Mouse (Mus musculus): ENCODE measurements around the gene Adgra3. TPM values are rescaled to one million over a fixed set of nuclear protein-coding genes. Genes with fewer than 3 reads are reported as not detected.
A peak's percentile ranks its signal among the peaks of the same experiment; 100 is the strongest.

The Adgra3 gene
- total RNA-seq (2021) = 10 to 100 TPM; 22.8 to 27.3 TPM
- long read RNA-seq, experiment 1, full-length matches to known transcripts = 50 of 61 reads
- long read RNA-seq, experiment 1, partial matches to known transcripts = 4 of 61 reads
- long read RNA-seq, experiment 1, other reads (novel, unspliced or antisense) = 7 of 61 reads
- long read RNA-seq, experiment 2, full-length matches to known transcripts = 32 of 39 reads
- long read RNA-seq, experiment 2, partial matches to known transcripts = 3 of 39 reads
- long read RNA-seq, experiment 2, other reads (novel, unspliced or antisense) = 4 of 39 reads

DNA sequence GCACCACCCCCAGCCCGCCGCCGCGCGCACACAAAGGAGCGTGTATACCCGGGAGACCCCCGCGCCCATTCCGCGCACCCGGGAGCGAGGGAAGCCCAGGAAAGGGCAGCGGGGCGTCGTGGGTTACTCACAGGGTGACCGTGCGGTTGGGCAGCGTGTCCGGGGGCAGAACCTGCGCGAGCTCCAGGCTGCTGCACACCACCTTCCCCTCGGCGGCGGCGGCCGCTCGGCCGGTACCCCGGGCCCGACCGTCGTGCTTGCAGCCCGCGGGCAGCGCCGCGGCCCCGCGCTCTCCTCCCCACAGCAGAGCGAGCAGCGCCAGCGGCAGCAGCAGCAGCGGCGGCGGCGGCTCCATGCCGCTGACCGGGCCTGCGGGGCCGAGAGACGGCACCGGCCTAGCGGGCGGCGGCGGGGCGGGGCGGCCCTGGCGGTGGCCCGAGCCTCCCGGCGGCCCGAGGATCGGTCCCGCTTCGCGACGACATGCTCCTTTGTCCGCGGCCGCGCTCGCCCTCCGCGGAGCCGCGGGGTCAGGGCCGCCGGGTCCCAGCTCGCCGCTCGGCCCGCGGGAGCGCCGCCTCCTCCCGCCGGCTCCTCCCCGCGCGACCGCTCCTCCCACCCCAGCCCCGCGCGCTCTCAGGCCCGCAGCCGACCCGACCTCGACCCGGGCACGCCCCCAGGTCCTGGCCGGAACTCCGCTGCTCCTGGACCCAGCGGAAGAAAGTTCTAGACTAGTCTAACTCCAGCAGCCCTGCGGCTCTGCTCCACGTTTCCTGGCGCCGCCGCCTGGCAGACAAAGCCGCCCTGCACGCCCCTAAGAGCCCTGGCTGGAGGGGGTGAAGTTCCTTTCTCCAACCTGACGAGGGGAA is at the start of gene Adgra3:
TSS of gene Adgra3 (minus strand) at position 586 of the 866 bp plus-strand sequence.
- peak within 1 kb of the TSS; percentile 71 for H3K4me3 ChIP-seq
- peak; percentile 48 to 55 for DNase-seq (ENCODE audit: extremely low spot score in 1 of 2, low spot score in 2 of 2)
- H3K27ac ChIP-seq = peak within 1 kb of the TSS; percentile 44; the same call in 1 of the 2 replicates
- TF ChIP-seq CTCF (IDR thresholded peaks at IDR 0.05) = no peak; the same call in 1 of the 2 replicates
- intact Hi-C loops (cut with DNase I) = loop anchor here (5.0 kb wide), 1 partner anchor 159 kb away; no protein-coding TSS in a partner anchor

DNA sequence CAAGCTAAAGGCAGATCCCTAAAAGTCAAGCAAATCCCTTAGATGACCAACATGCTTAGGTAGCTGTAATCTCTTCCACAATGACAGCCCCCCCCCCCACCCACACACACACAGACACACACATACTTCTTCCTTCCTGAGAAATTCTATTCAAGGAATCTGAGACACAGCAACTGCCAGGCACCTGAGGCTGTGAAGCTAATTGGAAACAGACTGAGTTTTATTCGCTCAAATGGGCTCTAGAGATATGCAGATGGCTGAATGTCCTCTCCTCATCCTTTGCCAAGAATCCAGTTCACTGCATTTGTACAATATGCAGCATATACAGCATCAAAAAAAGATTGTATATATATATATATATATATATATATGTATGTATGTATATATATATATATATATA is 24.6 kb upstream of the Adgra3 start:
- no peak for TF ChIP-seq CTCF (IDR thresholded peaks at IDR 0.05)
- intact Hi-C loops (cut with DNase I) = no loop called here

DNA sequence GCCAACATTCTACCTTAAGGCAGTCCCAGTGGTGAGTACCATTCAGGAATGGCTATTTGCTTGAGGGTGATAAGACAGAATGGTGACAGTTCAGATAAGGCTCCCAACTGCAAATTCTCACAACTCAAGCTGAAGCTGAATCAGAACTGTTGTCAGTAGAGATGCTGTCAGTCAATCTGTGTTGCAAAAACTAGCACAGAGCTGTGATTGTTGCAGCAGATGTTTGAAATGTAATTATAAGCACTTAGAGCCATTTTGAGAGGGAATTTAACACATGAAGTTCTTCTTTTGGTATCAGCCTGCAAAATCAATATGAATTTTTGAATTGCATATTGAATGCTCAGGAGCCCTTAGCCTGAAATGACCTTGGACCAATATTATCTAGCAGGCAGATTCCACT is 15.4 kb upstream of the Adgra3 start:
- intact Hi-C loops (cut with DNase I) = no loop called here
- H3K27ac ChIP-seq = no peak overlapping the region
- DNase-seq (ENCODE audit: extremely low spot score in 1 of 2, low spot score in 2 of 2) = no peak
- no peak for TF ChIP-seq CTCF (IDR thresholded peaks at IDR 0.05)
- no peak overlapping the region for H3K4me3 ChIP-seq

More for the DNA sequence above, 24.6 kb upstream of the Adgra3 start:
- DNase-seq (ENCODE audit: extremely low spot score in 1 of 2, low spot score in 2 of 2) = no peak
- H3K4me3 ChIP-seq = no peak overlapping the region
- no peak overlapping the region for H3K27ac ChIP-seq

DNA sequence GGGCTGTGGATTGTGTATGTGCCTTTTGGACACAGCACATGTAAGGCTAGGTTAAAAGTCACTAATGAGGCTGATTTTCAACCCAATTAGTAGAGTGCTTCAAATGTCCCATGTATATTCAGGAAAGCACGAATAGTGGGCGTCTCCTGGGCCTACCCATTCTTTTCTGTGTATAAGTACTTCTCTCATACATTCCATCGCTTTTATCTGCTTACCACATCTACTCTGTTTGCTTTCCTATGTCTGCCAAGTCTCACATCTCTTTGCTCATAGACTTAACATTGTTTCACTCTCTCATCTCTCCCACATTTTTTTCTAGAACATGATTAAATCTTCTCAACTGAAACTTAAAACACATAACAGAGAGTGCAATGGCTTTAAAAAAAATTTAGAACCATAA is 5.4 kb upstream of the Adgra3 start:
- intact Hi-C loops (cut with DNase I) = no loop called here
- Histone ChIP-seq H3K27ac (no peak overlapping the region), H3K4me3 (no peak overlapping the region)
- no peak for DNase-seq (ENCODE audit: extremely low spot score in 1 of 2, low spot score in 2 of 2)
- TF ChIP-seq CTCF (IDR thresholded peaks at IDR 0.05) = no peak

DNA sequence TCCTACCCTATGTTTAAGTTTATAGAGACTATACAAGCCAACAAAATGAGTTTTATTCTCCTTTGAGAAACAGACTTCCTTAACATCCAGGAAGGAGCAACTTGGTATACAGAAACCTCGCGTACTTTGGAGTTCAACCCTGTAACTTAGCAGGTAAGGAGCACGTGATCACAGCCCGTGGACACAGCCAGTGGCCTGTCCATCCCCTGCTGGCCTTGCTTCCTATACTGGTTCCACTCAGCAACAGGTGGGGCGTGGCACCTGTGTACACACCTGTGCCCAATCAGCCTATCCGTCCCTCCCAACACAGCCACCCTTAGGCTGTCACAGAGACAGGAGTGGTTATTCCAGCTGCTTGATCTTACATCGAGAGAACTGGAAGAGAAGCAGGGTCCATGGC is 780 bp upstream of the Adgra3 start:
- no peak overlapping the region for H3K27ac ChIP-seq
- intact Hi-C loops (cut with DNase I) = loop anchor here (5.0 kb wide), 1 partner anchor 158 kb away; no protein-coding TSS in a partner anchor
- no peak overlapping the region for H3K4me3 ChIP-seq
- TF ChIP-seq CTCF (IDR thresholded peaks at IDR 0.05) = no peak
- no peak for DNase-seq (ENCODE audit: extremely low spot score in 1 of 2, low spot score in 2 of 2)

DNA sequence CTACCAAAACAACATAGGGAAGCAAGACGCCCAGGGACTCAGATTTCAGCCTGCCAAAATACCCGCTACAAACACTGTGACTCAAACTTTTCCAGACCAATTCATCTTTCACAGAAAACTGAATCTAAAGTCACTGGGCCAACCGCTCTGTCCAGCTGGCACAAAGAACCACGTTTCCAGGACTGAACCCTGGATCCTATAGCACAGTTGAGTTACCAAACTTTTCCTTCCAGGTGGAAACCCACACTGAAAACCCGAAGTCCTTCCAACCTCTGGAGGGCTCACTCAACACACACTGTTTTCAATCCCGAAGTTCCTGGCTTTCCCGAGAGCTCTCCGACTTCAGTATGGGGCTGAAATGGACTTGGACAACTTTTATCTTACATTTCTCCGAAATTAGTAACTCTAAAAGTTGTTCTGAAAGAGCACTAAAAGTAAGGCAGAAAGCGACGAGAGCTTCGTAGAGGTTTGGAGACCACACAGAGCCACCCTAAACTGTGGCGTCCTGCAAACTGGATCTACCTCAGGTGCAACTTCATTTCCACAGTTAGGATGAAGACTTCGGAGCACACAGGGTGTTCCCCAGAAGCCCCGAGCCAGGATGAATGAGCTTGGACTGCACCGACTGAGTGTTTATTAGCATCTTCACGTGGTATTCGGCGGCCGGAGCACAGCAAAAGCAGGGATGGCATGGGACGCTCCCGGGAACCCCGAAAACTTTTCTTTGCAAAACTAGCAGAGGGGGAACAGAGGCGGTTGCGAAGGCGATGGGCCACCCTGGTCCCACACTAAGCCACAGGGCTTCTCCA is 990 bp downstream of the Adgra3 start:
- peak overlapping the region; percentile 71 for H3K4me3 ChIP-seq
- no peak overlapping the region for H3K27ac ChIP-seq
- intact Hi-C loops (cut with DNase I) = loop anchor here (5.0 kb wide), 1 partner anchor 159 kb away; no protein-coding TSS in a partner anchor
- TF ChIP-seq CTCF (IDR thresholded peaks at IDR 0.05) = no peak
- DNase-seq (ENCODE audit: extremely low spot score in 1 of 2, low spot score in 2 of 2) = no peak

DNA sequence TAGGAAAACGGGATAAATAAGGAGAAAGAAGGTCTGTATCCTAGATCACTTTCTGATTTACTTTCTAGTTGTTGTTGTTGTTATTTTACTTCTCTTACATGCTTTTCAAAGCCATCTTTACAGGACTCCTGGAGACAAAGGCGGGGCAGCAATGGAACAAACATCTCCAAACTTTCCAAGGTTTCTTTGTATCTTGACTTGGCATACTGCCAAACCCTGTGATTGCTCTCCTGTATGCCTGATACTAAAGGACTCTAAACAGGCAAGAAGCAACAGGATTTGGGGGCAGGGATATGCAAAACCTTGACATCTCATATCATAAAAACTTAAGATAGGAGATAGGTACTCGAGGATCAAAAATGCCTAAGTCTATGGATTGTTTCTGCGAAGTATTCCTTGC is 6.3 kb downstream of the Adgra3 start:
- Histone ChIP-seq H3K4me3 (no peak overlapping the region), H3K27ac (no peak overlapping the region)
- DNase-seq (ENCODE audit: extremely low spot score in 1 of 2, low spot score in 2 of 2) = no peak
- TF ChIP-seq CTCF (IDR thresholded peaks at IDR 0.05) = no peak
- intact Hi-C loops (cut with DNase I) = no loop called here

DNA sequence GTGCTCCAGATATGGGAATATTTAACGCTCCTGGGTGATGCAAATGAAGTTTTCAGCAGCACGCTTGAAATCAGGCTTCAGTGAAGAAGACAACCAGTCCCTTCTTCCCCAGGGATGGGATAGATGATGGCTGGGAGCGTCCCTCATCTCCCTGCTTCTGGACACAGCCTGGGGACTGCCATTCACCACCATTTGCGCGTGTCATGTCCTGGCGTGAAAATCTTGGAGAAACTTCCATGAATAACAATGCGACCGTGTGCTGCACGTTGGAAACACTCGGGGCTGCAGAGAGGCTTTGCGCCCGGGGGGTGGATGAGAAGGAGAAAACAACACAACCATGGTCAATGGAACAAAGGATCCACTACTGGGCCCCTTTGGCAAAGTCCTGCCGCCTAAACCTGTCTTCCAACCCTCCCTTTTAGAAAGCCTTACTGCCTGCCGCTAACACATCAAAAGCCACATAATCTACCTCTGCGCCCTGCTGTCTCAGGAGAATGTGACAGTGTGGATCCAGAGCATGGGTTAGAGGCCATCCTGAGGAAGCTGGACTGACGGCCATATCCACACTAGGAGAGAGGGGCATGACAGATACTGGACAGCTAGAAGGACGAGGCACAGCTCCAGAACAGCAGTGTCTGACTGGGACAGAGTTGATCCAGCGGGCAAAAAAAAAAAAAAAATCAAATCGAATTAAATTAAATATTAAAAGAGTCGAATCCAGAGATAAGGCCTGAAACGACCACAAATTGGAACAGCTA is 8.0 kb downstream of the Adgra3 start:
- intact Hi-C loops (cut with DNase I) = no loop called here
- Histone ChIP-seq H3K4me3 (no peak overlapping the region), H3K27ac (no peak overlapping the region)
- no peak for DNase-seq (ENCODE audit: extremely low spot score in 1 of 2, low spot score in 2 of 2)
- no peak for TF ChIP-seq CTCF (IDR thresholded peaks at IDR 0.05)

DNA sequence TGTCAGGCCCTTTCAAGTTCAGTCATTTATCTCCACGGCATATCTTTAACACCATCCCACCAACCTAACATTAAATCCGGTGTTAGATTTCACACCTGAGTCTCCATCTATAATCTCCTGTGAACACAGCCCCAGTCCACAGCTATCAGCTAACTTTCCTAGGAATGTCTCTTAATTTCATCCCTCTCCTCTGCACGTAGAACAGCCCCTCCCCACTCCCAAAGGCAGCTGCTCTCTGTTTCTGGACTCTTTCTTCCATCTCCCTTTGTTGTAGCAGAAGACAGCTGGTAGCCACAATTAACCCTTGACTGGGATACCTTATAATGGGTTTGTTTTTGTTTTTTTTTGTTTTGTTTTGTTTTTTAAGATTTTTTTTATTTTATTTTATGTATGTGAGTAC is 8.8 kb downstream of the Adgra3 start:
- TF ChIP-seq CTCF (IDR thresholded peaks at IDR 0.05) = no peak
- intact Hi-C loops (cut with DNase I) = no loop called here

DNA sequence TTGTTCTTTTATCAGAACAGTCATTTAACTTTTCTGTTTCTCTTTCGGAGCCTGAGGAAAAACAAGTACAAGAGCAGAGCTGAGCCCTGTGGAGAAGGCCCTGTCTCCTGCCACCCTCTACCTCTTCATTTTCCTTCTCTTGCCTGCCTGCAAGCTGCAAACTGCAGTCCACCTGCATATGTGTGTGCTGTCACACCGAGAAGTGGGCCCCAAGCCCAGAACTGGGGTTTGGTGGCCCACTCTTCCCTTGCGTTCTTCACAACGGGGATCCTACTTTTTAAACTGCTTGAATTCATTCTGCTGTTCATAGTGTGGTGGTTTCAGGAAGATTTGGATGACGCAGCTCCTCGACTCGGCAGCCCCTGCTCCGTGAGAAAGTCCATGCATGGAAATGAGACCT is 9.3 kb downstream of the Adgra3 start:
- Histone ChIP-seq H3K4me3 (no peak overlapping the region), H3K27ac (no peak overlapping the region)
- intact Hi-C loops (cut with DNase I) = no loop called here
- no peak for TF ChIP-seq CTCF (IDR thresholded peaks at IDR 0.05)
- DNase-seq (ENCODE audit: extremely low spot score in 1 of 2, low spot score in 2 of 2) = no peak

More for the DNA sequence above, 8.8 kb downstream of the Adgra3 start:
- Histone ChIP-seq H3K27ac (no peak overlapping the region), H3K4me3 (no peak overlapping the region)
- no peak for DNase-seq (ENCODE audit: extremely low spot score in 1 of 2, low spot score in 2 of 2)

DNA sequence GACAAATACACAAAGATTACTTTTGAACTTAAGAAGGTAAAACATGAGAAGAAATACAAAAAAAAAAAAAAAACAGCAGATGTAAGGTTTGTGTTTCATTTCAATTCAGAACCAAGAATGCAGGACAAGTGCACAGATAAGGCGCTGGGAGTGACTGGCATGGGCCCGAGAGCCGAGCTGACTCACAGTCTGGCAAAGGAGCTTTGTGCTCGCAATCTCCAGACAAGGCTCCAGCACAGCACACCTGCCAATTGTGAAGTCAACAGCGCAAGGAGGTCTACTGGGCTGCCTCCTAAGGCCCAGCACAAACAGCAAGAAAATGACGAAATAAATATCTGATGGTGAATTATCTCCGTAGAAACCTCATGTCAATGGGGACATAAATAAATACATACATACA is 9.8 kb downstream of the Adgra3 start:
- DNase-seq (ENCODE audit: extremely low spot score in 1 of 2, low spot score in 2 of 2) = no peak
- Histone ChIP-seq H3K4me3 (no peak overlapping the region), H3K27ac (no peak overlapping the region)
- intact Hi-C loops (cut with DNase I) = no loop called here
- no peak for TF ChIP-seq CTCF (IDR thresholded peaks at IDR 0.05)
